Mouse (Mus musculus) kidney, postnatal 36 days (tissue): ENCODE measurements at regions not wholly inside any gene's neighbourhood (a gene's known extent, or its start where the extent isn't known, plus 50 kb on each side); places are given as distances from the start of the nearest gene placed in this dataset.

ENCODE experiments used
- DNase-seq, 2 experiments: peaks; one replicate each; pipeline ENCODE4 v3.0.0; 2021 to 2022; ENCODE audit warnings: mixed read lengths in 2 of 2

DNA sequence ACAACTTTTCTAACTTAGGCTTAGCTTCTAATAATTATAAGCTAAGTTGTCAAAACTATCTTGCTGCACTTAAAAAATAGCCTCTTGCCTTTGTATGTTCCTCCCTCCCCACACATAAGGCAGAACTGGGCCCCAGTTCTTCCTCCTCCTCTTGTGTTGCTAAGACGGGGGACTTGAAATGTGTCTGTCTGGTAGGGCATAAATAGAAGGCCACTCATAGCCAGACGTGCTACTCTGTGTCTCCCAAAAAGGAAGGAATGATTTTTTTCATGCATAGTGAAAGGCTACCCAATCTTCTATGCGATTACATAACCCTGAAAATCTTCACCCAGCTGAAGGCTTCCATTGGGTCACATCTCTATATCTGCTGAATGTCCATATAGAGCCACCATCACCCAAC lies 183.5 kb downstream of the Hsfy2 start:
- no peak for DNase-seq

DNA sequence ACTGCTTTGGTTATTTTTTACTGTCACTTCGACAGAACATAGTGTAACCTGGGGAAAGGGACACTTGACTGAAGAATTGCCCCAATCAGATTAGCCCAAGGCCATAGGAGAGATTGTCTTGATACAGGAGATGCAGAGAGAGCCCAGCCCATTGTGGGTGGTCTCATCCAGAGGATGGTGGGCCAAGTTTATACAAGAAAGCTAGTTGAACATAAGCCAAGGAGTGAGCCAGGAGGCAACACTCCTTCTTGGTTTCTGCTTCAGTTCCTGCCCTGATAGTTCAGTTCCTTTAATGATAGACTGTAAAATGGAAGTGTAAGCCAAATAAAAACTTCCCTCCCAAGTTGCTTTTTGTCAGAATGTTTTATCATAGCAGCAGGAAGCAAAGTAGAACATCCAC lies 194.4 kb downstream of the Hsfy2 start:
- no peak for DNase-seq

DNA sequence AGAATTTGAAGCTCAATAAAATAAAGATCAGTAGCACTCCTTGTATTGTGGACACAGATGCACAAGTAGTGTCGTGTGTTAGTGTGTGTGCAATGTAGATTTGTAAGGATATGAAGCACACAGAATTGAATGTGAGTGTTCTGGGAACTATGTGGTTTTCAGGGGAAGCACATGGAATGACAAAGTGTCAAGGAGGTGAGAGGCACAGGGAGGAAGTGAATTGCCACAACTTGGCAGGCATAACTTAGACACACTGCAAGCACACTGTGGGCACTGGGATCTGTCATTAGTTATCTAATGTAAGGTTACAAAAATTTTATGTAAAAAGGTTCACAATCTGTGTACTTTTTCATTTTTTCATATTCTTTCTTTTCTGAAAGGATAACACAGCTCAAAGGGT lies 230.4 kb downstream of the Hsfy2 start:
- no peak for DNase-seq

DNA sequence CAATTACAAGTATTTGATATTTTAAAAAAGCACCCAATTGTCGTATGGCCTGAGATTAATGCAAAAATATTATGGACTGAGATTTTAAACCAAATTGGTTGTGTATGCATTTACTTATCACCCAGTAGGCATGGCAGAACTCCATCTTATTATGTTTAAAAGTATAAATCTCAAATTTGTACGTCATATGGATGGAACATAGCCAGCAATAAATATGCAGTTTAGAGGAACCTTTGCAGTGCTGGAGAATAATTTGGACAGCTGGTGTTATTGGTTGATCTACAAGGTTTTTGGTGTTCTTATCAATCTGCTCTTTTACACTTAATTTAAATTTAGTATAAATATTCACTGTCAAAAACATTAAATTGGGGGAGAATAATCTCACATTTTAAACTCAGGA lies 233.9 kb downstream of the Hsfy2 start:
- DNase-seq: no peak

DNA sequence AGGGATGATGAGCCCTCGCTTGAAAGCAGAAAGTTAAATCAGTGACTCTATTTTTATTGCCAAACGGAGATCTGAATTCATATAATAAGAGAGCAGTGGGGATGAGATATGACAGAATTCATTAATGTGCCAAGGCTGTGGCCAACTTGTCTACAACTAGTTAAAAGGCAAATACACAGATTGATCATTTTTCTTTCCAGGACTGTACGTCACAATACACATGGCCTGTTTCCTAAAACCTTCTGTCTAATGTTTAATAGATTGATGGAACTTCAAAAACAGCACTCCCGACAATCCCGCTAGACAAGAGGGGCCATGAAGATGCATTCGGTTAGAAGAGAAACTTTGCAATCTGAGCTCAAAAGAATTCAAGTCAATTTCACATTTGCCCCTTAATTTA lies 241.4 kb downstream of the Hsfy2 start:
- no peak for DNase-seq

DNA sequence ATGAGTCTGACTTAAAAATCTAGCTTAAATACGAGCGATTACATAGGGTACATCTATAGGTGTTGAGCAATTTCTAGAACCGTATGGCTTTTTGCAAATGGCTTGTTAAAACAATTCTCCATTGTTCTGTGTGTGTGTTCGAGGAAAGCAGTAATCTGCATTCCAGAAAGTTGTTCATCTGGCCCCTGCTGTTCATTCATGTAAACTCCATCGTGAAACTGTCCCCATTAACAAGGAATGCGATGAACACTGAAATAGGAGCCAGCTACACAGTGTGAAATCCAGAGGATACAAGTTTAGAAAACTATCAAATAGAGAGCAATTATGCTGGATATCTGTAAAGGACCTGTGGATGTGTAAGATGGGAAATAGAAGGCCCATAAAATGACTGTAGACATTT lies 250.1 kb downstream of the Hsfy2 start:
- no peak for DNase-seq

DNA sequence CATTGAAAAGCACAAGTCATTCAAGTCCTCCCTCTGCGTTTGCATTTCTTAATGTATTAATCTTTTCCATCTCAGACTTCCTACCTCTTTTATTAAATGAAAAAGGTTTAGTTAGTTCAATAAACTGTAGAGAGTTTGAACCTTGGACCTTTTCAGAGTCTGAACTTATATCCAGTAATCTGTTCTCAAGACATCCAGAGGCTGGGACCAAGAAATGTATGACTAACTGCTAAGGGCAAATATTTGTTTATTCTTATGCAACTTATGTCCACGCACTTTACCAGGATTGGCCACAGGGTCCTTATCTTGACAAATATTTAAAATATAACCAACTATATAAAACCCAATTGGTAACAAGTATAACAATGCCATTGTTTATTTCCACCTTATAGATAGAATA lies 270.9 kb downstream of the Hsfy2 start:
- DNase-seq: no peak

DNA sequence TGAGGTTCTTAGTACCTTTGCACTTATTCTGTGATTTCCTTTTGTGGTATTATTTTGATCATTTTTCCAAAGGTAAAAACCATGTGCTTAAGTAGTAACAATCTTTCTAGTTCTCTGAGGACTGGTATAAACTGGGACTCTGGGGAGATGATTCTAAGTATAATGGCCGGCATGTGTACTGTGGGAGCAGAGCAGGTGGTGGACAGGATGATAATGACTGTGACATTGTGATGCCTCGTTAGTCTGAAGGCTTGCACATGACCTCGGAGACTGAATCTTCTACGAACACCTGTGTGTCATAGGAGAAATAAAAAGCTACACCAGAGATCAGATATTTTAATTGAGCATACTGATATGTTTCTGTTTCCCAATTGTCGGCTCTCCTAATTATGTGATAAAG lies 276.4 kb downstream of the Hsfy2 start:
- DNase-seq: no peak

DNA sequence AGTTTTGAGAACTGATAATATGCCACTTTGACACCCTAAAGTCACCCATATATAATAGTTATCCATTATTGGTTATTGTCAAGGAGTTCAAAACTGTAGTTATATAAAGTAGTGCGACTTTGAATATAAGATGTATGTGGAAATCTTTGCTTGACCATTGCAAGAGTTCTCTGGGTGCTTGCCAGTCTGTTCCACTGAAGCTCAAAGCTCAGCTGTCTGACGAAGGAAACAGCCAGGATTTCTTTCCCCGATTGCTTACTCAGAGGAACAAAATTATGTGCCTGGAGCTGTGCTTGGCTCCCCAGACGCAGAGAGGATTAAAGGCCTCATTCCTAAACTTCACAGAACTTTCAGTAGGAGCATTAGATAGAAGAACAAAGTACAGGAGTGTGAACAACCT lies 290.6 kb downstream of the Hsfy2 start:
- DNase-seq: peak in 1 of 2 experiments; percentile 7

DNA sequence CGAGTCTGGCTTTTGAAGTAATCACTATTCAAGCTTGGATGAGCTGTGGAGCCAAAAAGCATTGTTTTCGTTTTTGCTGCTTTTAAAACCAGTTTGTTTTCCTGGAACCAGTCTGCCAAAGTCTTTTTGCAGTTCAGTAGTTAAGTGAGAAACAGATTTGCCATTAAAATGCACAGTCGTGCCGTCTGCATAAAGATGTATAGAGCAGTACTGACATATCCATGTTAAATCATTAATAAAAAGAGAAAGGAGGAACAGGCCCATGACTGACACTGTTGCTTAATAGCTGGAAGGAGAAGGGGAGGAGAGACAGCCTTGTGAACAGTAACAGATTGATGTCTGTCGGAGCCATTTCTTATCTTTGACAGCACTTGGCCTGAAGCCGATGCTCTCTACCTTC lies 292.3 kb downstream of the Hsfy2 start:
- no peak for DNase-seq

DNA sequence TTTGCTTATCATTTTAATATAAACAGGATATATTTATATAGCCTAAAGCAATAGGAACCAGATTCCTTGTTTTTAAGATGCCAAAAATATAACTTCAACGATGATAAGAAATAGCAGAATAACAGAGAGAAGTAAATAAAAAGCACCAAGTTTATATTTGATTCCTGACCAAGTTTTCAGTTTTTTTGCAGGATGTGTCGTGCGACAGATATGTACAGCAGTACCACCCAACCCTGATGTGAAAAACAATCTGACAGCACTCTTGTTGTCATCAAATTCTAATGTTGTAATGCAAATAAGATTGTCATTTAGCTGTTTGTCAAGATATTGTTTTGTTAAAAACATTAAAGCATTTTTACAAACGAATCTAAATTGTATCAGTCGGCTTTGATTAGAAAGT lies 309.9 kb downstream of the Hsfy2 start:
- no peak for DNase-seq

DNA sequence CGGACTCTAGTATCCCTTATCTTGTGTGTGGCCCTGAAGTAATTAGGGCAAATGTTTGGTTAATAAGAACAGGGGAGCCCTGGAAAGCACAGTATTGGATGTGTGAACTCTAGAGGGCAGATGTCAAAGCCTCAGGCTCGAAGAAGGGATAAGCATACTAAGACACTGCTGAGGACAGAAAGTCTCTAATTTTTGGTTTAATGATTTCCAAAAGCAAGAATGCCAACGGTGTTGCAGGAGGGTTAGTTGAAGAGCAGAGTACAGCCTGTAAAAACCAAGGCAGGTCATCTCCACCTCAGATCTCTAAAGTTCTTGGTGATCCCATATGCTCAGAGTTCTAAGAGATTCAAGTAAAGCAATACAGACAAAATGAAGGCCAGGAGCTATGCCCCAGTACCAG lies 328.6 kb downstream of the Hsfy2 start:
- DNase-seq: peak in 1 of 2 experiments; percentile 20

DNA sequence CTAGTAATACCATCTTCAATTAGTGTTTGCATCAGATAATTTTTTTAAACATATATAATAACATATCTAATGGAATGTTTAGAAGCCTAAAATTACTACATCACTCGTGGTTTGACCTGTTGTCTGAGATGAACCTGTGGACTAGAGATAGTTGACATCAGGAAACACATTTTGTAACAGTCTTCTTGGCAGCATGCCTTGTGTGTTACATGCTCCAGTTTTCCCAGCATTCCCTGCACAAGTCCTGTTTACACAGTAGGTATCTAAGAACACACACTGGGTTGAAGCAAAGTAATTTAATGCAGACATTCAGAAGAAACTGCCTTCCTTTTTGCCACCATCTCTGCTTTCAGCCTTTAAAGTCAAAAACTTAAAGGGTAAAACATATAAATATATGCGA lies 342.8 kb downstream of the Hsfy2 start:
- no peak for DNase-seq

DNA sequence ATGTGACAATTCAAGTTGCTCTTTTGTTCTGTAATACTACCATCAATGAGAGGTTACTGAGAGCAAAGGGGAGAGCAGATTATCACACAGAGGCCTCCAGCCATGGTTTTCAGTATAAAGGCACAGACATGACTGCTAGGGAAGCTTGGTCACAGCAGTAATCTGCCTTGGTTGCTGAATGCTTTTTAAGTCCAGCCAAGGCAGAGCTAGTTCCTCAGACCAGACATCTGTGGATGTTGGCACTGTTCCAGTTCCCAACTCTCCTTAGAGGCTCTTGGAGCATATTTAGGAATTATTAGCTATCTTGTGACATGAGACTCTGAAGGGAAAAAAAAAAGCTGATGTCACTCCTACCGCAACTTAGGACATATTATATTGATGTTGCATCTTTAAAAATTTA lies 347.5 kb downstream of the Hsfy2 start:
- DNase-seq: peak in 1 of 2 experiments; percentile 18

DNA sequence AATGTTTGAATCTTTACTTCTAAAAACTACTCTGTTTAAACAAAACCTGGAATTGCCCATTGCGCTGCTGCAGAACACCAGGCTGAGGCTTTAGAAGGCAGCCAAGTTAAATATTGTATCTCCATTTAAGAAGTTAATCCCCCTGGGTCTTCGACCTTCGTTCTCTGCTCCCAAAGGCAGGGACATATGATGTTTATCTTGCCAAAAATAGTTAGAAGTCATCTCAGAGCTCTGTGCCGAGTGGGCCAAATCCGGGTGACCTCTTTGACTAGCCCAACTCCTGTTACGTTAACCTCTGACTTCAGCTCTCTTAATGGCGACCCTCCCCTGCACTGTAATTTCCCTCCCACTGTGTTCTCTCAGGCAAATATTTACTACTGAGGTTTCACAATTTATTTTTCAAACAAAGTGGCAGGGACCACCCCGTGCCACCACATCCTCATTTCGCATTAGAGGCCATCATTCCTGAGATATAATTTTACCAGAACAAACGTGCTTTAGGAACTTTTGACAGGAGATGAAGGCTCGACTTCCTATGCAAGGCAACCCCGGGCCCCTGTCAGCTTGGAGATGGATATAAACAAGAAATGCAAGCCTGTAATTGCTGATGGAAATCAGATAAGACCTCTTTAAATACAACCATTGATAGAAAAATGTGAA lies 350.7 kb downstream of the Hsfy2 start:
- DNase-seq: peak; percentile 40 to 64

DNA sequence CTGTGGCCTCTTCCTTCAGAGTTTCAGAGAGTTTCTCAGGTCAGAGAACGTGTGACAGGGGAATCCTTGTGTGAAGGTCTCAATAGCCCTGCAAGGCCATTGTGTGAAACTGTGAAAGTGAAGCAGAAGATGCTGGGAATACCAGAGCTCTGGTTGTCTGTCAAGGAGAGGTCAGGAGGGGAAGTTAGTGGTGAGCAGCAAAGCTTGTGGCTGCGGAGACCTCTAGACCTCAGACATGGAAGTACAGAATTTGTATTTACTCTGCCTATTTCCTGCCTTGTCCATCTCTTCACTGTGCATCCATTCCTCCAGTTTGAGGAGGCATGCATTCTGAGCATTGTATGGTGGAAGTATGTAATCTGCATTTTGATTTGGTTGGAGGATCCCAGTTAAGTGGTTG lies 375.5 kb downstream of the Hsfy2 start:
- DNase-seq: no peak

DNA sequence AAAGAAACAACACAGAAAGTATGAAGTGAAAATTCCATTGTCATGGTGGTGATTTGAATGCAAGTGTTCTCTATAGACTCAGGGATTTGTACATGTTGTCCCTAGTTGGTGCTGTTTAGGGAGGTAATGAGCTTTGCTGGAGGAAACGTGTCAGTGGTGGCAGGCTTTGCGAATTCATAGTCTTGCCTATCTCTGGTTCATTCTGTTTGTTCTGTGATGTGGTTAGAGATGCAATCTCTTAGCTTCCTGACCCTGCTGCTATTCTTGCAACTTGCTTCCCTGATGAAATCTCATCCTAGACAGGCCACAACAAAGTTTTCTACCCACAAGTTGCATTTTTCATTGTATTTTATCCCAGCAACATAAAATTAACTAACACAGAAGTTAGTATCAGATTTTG lies 376.5 kb downstream of the Hsfy2 start:
- no peak for DNase-seq

DNA sequence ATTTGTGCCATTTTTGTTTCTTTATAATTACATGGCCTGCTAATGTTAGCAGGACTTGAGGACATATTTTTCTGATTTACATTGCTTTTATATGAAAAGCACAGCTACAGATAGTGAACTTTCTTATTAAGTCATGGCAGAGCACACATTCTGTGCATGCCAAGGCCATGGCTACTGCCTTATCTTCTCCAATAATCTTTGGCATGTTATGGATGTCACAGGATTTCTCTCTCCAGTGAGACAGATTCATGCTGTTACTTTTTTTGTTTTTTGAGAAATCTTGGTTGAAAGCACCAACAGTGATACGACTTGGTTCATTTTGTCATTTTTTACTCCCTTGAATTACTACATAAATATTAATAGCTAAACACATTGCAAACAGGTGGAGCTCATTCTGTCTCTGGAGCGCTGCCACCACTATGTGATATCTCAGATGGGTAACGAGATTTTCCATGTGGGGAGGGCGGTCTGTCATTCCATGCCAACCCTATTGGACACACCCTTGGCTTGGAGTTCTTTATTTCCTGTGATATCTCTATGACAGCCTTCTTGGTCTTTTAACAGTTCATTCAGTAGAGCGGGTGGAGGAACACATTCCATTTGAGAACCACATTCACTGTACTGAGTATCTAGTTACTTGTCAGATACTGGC lies 380.3 kb downstream of the Hsfy2 start:
- no peak for DNase-seq

DNA sequence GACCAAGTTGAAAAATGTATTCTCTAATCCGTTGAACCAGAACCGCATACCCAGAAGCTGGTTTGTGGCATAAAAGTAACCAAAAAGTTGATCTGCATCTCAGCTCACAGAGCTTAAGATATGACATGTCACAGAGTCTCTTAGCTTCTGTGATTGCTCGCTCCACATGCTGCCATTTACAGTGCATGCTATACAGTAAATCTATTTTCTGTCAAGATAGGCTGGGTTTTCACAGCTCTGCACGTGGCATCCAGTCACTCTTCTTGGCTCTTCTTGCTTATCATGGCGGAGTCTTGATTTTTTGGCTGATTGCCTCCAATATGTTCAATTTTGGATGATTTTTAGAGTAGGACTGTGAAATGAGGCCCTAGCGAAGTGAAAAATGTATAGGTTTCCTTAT lies 397.5 kb downstream of the Hsfy2 start:
- no peak for DNase-seq

DNA sequence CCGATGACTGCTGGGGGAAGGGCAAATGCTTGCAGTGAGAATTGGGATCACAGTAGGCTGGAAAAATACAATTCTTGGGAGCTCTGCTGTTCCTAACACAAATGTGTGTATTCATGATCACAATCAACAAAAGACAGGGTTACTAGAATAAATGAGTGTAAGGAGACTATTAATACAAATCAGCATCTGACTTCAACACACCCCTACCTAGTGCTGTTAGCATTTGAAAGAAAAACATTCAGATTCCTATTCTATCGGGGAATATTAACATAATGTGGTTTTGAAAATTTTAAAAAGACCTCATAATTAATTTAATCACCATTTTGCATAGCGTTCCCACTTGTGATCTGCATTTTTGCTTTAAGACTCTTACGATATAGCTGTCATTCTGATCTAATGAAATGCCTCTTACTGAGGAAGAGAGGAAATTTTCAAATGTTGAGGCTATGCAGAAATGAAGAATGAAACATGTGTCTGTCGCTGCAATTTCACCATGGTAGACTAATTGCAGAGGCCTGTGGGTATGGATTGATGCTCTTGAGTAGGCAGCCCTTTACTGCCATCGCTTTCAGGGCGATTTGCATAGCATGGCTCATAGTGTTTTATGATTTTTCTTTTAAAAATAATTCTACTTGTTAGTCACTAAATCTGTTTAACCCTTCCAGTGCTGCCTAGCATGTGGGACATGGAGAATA lies 410.8 kb downstream of the Hsfy2 start:
- DNase-seq: no peak

DNA sequence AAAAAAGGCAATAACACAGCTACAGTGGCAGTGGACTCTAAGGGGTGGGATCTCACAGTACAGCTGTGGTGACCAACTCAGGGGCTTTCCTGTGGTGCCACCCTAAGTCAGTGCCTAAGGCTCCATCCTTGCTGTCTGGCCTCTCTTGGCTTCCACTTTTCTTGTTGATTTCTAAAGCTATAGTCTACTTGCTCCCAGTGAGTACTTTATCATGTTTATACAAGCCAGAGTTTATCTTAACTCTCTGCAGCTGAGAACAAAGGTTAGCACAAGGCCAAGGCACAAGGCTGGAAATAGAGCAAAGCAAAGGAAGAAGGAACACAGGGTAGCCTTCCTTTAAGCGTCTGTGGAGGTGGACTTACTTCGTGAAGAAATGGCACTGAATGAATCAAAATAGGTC lies 417.5 kb downstream of the Hsfy2 start:
- no peak for DNase-seq

DNA sequence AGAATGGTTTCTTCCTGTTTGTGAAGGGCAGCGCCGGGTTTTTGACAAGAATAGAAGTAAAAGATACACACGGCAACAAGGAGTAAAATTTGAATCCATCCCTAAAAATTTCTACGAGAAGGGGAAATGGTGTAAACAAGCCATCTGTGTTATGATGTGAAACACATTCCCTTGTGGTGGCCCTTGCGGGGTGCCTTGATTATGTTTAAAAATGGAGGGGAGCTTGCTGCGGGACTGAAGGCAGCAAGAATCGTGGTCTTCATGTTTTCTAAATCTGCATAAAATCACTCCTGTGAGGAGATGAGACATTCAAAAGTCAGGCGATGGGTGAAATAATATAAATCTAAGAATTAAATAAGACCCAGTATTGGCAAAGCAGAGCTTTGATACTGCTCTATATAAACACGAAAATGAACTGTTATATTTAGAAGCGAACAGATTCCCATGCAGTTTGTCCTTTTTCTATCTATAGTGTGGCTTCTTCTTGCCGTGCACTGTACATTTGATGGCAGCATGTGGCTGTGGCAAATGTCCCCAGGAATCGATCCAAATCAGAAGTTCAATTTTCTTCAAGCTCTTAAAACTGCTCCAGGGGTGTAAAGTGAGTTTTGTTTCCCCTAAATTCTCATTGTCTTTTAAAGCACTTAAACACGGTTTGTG lies 426.4 kb downstream of the Hsfy2 start:
- DNase-seq: no peak

DNA sequence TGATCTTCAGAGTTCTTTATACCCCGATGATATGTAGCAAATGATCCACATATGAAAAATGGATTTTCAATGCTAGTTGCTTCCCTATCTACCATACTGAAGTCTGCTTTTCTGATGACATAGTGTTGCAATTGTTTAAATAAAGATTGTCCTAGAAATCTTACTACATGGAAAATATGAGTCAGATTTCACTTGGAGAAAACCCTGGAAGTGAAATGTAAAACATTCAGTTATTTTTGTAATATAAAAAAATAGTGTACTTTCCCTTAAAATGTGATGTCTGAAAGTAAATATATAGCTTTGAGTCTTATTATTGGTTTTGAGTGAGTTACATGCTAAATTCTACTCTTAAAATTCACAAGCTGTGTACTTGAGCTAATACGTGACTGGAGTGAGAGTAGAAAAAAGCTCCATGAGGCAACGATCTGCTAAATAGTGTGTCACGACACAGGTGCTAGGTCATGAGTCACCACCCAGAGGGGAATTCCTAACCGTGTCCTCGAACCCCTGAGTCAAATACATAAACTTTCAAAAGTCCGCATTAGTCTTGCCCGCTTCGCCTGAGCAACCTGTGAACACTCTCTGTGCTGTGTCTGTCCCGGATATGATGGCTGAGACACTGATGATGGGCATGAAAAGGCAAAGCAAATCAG lies 430.5 kb downstream of the Hsfy2 start:
- DNase-seq: no peak
